Mouse (Mus musculus): ENCODE results near the gene Trim33. TPM values are rescaled to one million over a fixed set of nuclear protein-coding genes. Genes with fewer than 3 reads are reported as not detected.

Trim33 gene
- polyA plus RNA-seq, 1 experiment from 2014 or later = 21.5 TPM

DNA sequence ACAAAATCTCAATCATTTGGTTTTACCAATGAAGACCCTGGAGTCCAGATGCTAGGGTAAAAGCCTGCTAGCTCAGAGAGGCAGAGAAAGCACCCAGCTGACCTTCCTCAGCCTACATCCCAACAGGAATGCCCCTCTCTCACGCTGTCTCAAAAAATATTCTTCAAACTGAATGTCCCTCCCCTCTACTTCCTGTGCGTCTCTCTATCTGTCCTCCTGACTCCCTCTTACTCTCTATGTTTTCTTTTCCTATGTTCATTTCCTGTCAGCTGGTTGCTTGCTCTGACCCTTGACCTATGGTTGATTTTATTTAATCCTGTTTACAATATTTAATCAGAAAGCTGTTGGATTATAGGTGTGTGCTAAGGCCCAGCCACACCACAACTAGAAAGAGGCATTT, 126.0 kb downstream of the Trim33 start:
- H3K27me3 ChIP-seq (ENCODE audit: control insufficient read depth, insufficient read depth, low read length) = no peaks in the 10 kb centered on the region
- H3K4me3 ChIP-seq (ENCODE audit: low read depth, low read length) = no peak overlapping the region
- H3K4me1 ChIP-seq (ENCODE audit: control insufficient read depth, insufficient read depth, low read length) = peaks cover 10% of the 10 kb centered on the region
- no peak overlapping the region for H3K27ac ChIP-seq (ENCODE audit: low read depth, low read length)
- WGBS = 73% methylated on average over 2 of the region's 2 CpGs
- no peaks in the 10 kb centered on the region for H3K36me3 ChIP-seq (ENCODE audit: control insufficient read depth, insufficient read depth, low read length)
- H3K9ac ChIP-seq (ENCODE audit: low read length) = no peak overlapping the region
- H3K9me3 ChIP-seq (ENCODE audit: control insufficient read depth, low read length) = no peaks in the 10 kb centered on the region
- ATAC-seq (ENCODE audit: low FRiP score) (no peak), DNase-seq (ENCODE audit: low spot score, missing footprints) (no peak)
- no peak overlapping the region for H3K4me2 ChIP-seq

DNA sequence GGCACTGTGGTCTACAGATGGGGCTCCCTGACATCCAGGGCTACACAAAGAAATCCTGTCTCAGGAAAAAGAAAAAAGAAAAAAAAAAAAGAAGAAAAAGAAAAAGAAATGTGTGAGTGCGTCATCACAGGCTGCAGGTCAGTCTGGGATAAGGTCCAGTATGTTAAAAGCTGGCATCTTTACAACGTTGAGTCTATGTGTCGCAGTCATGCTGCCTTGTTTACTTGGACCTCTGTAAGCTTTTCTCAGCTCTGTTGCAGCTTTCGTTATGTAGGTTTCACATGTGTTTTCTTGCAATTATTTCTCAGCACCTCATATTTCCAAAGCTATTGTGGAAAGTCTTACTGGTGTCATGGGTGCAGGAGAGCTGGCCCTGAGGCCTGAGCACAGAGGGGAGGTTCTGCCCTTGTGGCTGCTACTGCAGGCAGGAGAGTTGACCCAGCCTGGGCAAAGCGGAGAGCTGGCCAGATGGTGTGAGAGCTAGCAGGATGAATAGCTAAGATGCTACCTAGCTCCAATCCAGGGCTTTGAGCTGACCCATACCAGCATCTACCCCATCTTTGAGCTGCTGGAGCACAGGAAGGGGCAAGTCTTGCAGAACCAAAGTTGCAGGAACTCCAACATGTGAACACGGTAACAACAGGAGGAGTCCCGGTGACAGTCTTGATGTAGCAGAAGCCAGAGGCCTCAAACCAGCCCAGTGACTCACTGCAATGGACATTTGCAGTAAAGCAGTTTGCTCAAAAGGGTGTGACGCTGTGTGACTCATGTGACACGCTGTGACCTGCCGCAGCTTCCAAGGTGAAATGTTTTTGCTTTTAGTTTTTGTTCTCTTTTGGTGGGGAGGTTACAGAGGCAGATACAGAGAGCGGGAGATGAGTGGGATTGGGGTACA, 127.0 kb downstream of the Trim33 start:
- whole genome bisulfite sequencing = 87% methylated on average over 11 of the region's 11 CpGs
- H3K9ac ChIP-seq (ENCODE audit: low read length) = no peak overlapping the region
- no peak for DNase-seq (ENCODE audit: low spot score, missing footprints)

More for the DNA sequence above, 127.0 kb downstream of the Trim33 start:
- no peak overlapping the region for H3K27ac ChIP-seq (ENCODE audit: low read depth, low read length)
- H3K36me3 ChIP-seq (ENCODE audit: control insufficient read depth, insufficient read depth, low read length) = no peaks in the 10 kb centered on the region
- H3K4me3 ChIP-seq (ENCODE audit: low read depth, low read length) = no peak overlapping the region
- no peaks in the 10 kb centered on the region for H3K27me3 ChIP-seq (ENCODE audit: control insufficient read depth, insufficient read depth, low read length)
- no peaks in the 10 kb centered on the region for H3K9me3 ChIP-seq (ENCODE audit: control insufficient read depth, low read length)
- H3K4me1 ChIP-seq (ENCODE audit: control insufficient read depth, insufficient read depth, low read length) = peaks cover 9% of the 10 kb centered on the region
- H3K4me2 ChIP-seq = no peak overlapping the region
- no peak for ATAC-seq (ENCODE audit: low FRiP score)

Other genes starting within 250 kb of the Trim33 start
- 159 and 167 TPM in 2 replicates for gene Nras, start 221.0 kb upstream of the Trim33 start, polyA plus RNA-seq (2014; fragmentation: Nextera tagmentation; extraction: Ambion mirVana)
- gene Ampd1, start 205.3 kb upstream of the Trim33 start, polyA plus RNA-seq (2014; fragmentation: Nextera tagmentation; extraction: Ambion mirVana) = 0.19 TPM in 1 of 2 replicates, not detected in the other
- gene Dennd2c, start 176.7 kb upstream of the Trim33 start, polyA plus RNA-seq (2014; fragmentation: Nextera tagmentation; extraction: Ambion mirVana) = 1.4 and 2.4 TPM in 2 replicates
- 250 and 276 TPM in 2 replicates for gene Bcas2, start 107.6 kb upstream of the Trim33 start, polyA plus RNA-seq (2014; fragmentation: Nextera tagmentation; extraction: Ambion mirVana)

Measured in midbrain, embryonic 11.5 days (tissue).